Mouse (Mus musculus): ENCODE results near the gene Gm49383. TPM values are rescaled to one million over a fixed set of nuclear protein-coding genes. Genes with fewer than 3 reads are reported as not detected.

Gm49383 gene
- 27.5 and 32.5 TPM in 2 replicates for polyA plus RNA-seq (2014; fragmentation: Nextera tagmentation; extraction: Ambion mirVana)

DNA sequence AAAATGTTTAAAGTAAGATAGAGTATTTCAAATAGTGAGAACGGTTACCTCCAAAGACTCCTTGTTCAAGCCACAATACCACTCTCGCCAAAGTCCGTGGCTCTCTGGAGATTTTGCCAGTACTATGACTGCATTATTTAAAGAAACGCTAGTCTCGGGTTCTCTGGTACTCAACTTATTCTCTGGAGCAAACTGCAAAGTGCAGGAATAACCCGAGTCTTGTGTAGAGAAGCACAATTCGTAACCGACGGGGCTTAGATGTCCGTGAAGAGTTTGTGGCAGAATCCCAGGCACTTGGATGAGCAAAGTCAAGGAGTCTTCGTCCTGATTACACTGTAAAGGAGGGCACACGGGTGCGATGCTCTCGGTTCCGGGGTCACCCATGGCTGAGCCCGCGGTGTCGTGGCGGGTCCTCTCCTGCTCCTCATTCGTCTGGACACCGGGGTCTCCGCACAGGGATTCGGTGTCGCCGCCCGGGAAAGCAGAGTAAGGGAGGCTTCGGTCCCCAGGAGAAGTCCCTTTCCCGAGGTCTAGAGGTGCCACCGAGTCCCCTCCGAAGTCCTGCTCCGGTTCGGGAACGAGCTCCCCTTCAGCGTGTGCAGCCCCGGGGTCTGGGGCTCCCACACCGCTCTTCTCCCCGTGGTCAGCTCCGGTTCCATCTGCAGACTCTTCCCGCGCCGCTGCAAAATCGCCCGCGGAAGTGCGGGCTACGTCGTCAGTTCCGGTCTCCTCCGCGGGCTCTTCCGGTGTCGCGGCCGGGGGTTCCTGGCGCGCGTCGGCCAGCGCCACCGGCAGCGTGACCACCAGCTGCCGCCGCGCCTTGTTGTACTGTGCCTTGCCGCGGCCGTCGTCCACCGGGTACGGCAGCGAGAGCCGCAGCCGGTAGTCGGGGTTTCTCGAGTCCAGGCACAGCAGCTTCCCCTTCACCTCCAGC is at the start of gene Gm49383:
Gene Gm49383 (minus strand): TSS at position 661 of the 934 bp plus-strand sequence.
- peak; percentile 74 for ATAC-seq (replicated peaks; ENCODE audit: low FRiP score, low TSS enrichment, low read depth)
- Histone ChIP-seq H3K9me3 (ENCODE audit: control insufficient read depth, low read length) (no peaks in the 10 kb centered on the region), H3K9ac (ENCODE audit: low read length) (peak within 1 kb of the TSS; percentile 84), H3K27me3 (replicated peaks; ENCODE audit: control insufficient read depth, insufficient read depth, low read length) (no peaks in the 10 kb centered on the region), H3K27ac (ENCODE audit: low read depth) (peak within 1 kb of the TSS; percentile 78), H3K4me2 (ENCODE audit: low read length) (peak within 1 kb of the TSS; percentile 86), H3K36me3 (ENCODE audit: control insufficient read depth, insufficient read depth, low read length) (peaks cover 30% of the 10 kb centered on the region), H3K4me3 (ENCODE audit: low read depth, low read length) (peak within 1 kb of the TSS; percentile 98), H3K4me1 (replicated peaks; ENCODE audit: control insufficient read depth, insufficient read depth, low read length) (peaks cover 4% of the 10 kb centered on the region; the same call in 1 of the 2 replicates)
- DNase-seq (ENCODE audit: low spot score): peak; percentile 86
- WGBS: under 1% methylated on average over 75 of the region's 75 CpGs

DNA sequence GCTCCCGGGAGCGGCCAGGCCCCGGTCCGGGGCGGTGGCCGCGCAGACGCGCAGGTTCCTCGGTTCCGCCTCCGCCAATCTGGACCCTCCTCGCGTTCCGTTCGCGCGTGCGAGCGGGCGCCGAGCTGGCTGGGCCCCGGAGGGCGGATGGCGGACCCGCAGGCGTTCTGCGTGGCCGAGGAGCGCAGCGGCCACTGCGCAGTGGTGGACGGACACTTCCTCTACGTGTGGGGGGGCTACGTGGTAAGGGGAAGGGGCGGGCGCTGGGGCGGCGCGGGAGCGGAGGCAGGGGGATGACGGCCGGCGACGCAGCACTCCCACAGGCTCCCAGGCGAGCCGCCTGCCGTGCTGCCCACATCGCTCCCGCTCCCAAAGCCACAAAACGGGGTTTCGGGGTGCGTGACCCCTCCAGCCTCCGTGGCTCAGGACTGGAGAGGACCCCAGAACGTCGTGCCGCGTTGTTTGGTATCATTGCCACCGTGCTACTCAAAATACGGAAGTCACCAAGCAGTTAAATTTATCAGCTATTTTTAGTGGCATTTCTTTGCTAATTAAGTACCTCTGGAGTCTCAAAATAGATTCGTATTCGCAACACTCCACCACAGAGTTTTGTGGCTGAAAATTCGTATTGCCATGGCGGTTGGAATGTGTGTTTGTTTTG is 45.0 kb upstream of the Gm49383 start:
- ATAC-seq (replicated peaks; ENCODE audit: low FRiP score, low TSS enrichment, low read depth) (peak; percentile 93), DNase-seq (ENCODE audit: low spot score) (peak; percentile 84)
- Histone ChIP-seq H3K27ac (ENCODE audit: low read depth) (peak overlapping the region; percentile 72), H3K9ac (ENCODE audit: low read length) (peak overlapping the region; percentile 62), H3K36me3 (ENCODE audit: control insufficient read depth, insufficient read depth, low read length) (no peaks in the 10 kb centered on the region), H3K4me2 (ENCODE audit: low read length) (peak overlapping the region; percentile 56), H3K4me1 (replicated peaks; ENCODE audit: control insufficient read depth, insufficient read depth, low read length) (peaks cover 5% of the 10 kb centered on the region), H3K4me3 (ENCODE audit: low read depth, low read length) (peak overlapping the region; percentile 61), H3K27me3 (replicated peaks; ENCODE audit: control insufficient read depth, insufficient read depth, low read length) (no peaks in the 10 kb centered on the region), H3K9me3 (ENCODE audit: control insufficient read depth, low read length) (no peaks in the 10 kb centered on the region)
- WGBS: under 1% methylated on average over 64 of the region's 64 CpGs

DNA sequence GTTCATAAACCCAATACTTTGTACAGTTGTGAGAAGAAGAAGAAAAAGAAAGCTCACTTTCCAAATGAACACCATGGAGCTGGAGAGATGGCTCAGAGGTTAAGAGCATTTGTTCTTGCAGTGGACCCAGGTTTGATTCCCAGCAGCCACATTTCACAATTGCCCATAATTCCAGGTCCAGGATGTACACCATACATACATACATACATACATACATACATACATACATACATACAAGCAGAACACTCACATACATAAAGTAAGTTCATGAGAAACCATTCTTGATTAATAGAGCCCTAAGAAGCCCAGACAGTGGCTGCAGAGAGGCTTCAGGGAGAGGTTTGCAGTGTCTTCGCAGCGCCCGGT is 44.5 kb upstream of the Gm49383 start:
- peaks cover 5% of the 10 kb centered on the region for H3K4me1 ChIP-seq (replicated peaks; ENCODE audit: control insufficient read depth, insufficient read depth, low read length)
- peak; percentile 53 for DNase-seq (ENCODE audit: low spot score)
- H3K36me3 ChIP-seq (ENCODE audit: control insufficient read depth, insufficient read depth, low read length): no peaks in the 10 kb centered on the region
- H3K9me3 ChIP-seq (ENCODE audit: control insufficient read depth, low read length): no peaks in the 10 kb centered on the region
- peak overlapping the region; percentile 61 for H3K4me3 ChIP-seq (ENCODE audit: low read depth, low read length)
- peak overlapping the region; percentile 72 for H3K27ac ChIP-seq (ENCODE audit: low read depth)
- ATAC-seq (replicated peaks; ENCODE audit: low FRiP score, low TSS enrichment, low read depth): no peak
- peak overlapping the region; percentile 56 for H3K4me2 ChIP-seq (ENCODE audit: low read length)
- no peaks in the 10 kb centered on the region for H3K27me3 ChIP-seq (replicated peaks; ENCODE audit: control insufficient read depth, insufficient read depth, low read length)
- 0% methylated on average over 3 of the region's 3 CpGs for WGBS
- H3K9ac ChIP-seq (ENCODE audit: low read length): peak overlapping the region; percentile 62

DNA sequence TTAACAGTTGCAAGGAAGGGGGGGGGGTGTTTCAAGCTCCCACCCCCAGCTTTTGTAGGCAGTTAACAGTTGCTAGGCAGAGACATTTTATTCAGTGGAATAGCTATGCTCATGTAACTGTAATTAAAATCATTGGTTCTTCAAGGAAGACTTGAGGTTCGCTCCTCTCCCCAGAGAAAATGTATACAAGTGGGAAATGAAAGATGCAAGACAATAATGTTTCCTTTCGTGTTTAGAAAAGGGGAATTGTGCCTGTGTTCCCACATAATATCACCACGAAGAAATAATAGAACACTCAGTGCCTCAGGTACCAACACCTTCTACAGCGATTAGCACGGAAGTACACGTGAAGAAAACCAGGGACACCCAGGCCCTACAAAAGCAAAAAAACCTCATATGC is 44.0 kb upstream of the Gm49383 start, which contains the start of gene Klhdc1:
Gene Klhdc1 (plus strand): TSS at position 301 of the 400 bp plus-strand sequence.
- peak within 1 kb of the TSS; percentile 56 for H3K4me2 ChIP-seq (ENCODE audit: low read length)
- H3K4me3 ChIP-seq (ENCODE audit: low read depth, low read length): peak within 1 kb of the TSS; percentile 61
- H3K27ac ChIP-seq (ENCODE audit: low read depth): peak within 1 kb of the TSS; percentile 72
- DNase-seq (ENCODE audit: low spot score): no peak
- H3K27me3 ChIP-seq (replicated peaks; ENCODE audit: control insufficient read depth, insufficient read depth, low read length): no peaks in the 10 kb centered on the region
- H3K9me3 ChIP-seq (ENCODE audit: control insufficient read depth, low read length): no peaks in the 10 kb centered on the region
- no peak for ATAC-seq (replicated peaks; ENCODE audit: low FRiP score, low TSS enrichment, low read depth)
- H3K9ac ChIP-seq (ENCODE audit: low read length): peak within 1 kb of the TSS; percentile 62
- WGBS: 70% methylated on average over 6 of the region's 6 CpGs
- peaks cover 5% of the 10 kb centered on the region for H3K4me1 ChIP-seq (replicated peaks; ENCODE audit: control insufficient read depth, insufficient read depth, low read length)
- no peaks in the 10 kb centered on the region for H3K36me3 ChIP-seq (ENCODE audit: control insufficient read depth, insufficient read depth, low read length)

DNA sequence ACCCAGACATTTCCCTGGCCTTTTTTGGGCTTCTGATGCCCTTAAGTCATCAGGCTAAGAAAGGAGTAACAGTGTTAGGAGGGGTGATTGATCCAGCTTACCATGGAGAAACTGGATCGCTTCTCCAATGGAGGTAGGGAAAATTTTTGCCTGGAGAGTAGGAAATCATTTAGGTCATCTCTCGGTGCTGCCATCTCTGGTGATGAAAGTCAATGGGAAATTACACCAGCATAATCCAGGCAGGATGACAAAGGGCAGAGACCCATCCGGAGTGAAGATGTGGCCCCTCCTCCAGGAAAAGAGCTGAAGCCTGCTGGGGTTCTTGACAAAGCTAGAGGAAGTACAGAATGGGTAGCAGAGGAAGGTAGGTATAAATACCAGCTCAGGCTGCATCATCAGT is 41.4 kb upstream of the Gm49383 start:
- DNase-seq (ENCODE audit: low spot score) (no peak), ATAC-seq (replicated peaks; ENCODE audit: low FRiP score, low TSS enrichment, low read depth) (no peak)
- peaks cover 5% of the 10 kb centered on the region for H3K4me1 ChIP-seq (replicated peaks; ENCODE audit: control insufficient read depth, insufficient read depth, low read length)
- H3K27me3 ChIP-seq (replicated peaks; ENCODE audit: control insufficient read depth, insufficient read depth, low read length): no peaks in the 10 kb centered on the region
- no peak overlapping the region for H3K27ac ChIP-seq (ENCODE audit: low read depth)
- no peaks in the 10 kb centered on the region for H3K9me3 ChIP-seq (ENCODE audit: control insufficient read depth, low read length)
- H3K4me3 ChIP-seq (ENCODE audit: low read depth, low read length): no peak overlapping the region
- 33% methylated on average over 3 of the region's 3 CpGs for WGBS
- no peak overlapping the region for H3K9ac ChIP-seq (ENCODE audit: low read length)
- H3K4me2 ChIP-seq (ENCODE audit: low read length): no peak overlapping the region
- no peaks in the 10 kb centered on the region for H3K36me3 ChIP-seq (ENCODE audit: control insufficient read depth, insufficient read depth, low read length)

DNA sequence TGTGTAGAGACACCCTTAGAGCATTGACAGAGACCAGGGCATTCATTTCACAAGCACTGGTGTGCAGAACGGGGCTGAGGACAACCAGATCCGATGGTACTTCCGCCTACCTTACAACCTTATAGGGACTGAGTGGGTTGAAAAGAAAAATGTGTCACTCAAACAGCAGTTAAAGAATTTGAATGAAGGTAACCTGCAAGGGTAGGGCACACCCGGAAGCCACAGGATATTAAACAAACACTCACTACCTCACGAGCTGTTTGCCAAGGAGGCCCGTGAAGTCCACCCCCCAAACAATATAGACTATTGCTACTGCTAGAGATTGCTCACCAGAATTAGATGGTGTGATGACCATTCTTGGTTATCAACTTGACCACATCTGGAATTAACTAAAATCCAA is 38.9 kb upstream of the Gm49383 start:
- H3K4me1 ChIP-seq (replicated peaks; ENCODE audit: control insufficient read depth, insufficient read depth, low read length): peaks cover under 1% of the 10 kb centered on the region
- no peaks in the 10 kb centered on the region for H3K9me3 ChIP-seq (ENCODE audit: control insufficient read depth, low read length)
- H3K4me2 ChIP-seq (ENCODE audit: low read length): no peak overlapping the region
- DNase-seq (ENCODE audit: low spot score): no peak
- H3K36me3 ChIP-seq (ENCODE audit: control insufficient read depth, insufficient read depth, low read length): no peaks in the 10 kb centered on the region
- ATAC-seq (replicated peaks; ENCODE audit: low FRiP score, low TSS enrichment, low read depth): no peak
- H3K27me3 ChIP-seq (replicated peaks; ENCODE audit: control insufficient read depth, insufficient read depth, low read length): no peaks in the 10 kb centered on the region
- no peak overlapping the region for H3K27ac ChIP-seq (ENCODE audit: low read depth)
- WGBS: 74% methylated on average over 6 of the region's 6 CpGs
- H3K4me3 ChIP-seq (ENCODE audit: low read depth, low read length): no peak overlapping the region
- no peak overlapping the region for H3K9ac ChIP-seq (ENCODE audit: low read length)

DNA sequence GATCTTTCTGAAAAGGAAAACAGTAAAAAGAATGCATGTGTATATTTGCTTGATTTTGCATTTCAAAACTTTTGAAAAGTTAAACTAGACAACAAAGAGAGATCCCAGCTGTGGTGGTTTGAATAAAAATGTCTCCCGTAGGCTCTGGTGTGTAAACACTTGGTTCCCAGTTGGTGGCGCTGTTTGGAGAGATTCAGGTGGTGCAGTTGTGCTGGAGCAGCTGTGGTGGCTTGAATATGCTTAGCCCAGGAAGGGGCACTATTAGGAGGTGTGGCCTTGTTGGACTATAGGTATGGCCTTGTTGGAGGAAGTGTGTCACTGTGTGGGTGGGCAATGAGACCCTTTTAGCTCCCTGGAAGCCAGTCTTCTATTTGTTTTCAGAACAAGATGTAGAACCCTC is 32.3 kb upstream of the Gm49383 start:
- peaks cover 5% of the 10 kb centered on the region for H3K36me3 ChIP-seq (ENCODE audit: control insufficient read depth, insufficient read depth, low read length)
- H3K27ac ChIP-seq (ENCODE audit: low read depth): no peak overlapping the region
- H3K27me3 ChIP-seq (replicated peaks; ENCODE audit: control insufficient read depth, insufficient read depth, low read length): no peaks in the 10 kb centered on the region
- no peak for DNase-seq (ENCODE audit: low spot score)
- ATAC-seq (replicated peaks; ENCODE audit: low FRiP score, low TSS enrichment, low read depth): no peak
- no peaks in the 10 kb centered on the region for H3K9me3 ChIP-seq (ENCODE audit: control insufficient read depth, low read length)
- H3K4me2 ChIP-seq (ENCODE audit: low read length): no peak overlapping the region
- H3K4me1 ChIP-seq (replicated peaks; ENCODE audit: control insufficient read depth, insufficient read depth, low read length): no peaks in the 10 kb centered on the region
- no peak overlapping the region for H3K9ac ChIP-seq (ENCODE audit: low read length)
- H3K4me3 ChIP-seq (ENCODE audit: low read depth, low read length): no peak overlapping the region
- WGBS: 64% methylated on average over 2 of the region's 2 CpGs

DNA sequence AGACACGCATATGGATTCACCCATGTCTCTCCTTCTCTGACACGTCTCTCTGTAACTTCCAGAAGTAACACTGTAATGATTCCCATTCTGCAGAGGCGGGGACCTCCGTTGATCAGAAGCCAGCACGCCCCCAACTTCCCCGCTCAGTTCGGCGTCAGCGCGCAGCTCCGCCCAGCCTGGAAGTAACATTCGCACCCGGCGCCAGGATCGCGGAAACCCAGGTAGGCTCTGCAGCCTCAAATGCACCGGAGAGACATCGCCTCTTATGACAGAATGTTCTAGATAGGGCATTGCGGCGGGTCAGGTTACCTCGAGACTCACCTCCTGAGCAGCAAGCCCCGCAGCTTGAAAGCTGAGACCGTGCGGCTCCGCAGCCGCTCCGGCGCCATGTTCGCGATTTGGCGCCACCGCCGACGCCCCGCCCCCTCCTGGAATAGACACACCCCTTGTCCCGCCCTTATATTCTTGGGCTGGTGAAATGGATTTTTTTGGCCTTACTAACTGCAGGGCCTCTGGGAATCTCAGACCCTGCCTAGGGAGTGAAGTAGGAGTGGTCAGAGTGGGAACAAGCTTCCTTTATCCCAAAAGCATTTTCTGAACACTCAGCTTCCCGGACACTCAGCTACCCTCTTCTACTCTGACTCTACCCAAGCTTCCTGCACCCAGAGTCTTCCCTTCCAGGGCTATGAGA is 31.0 kb upstream of the Gm49383 start, which contains the start of gene Pole2:
Gene Pole2 (minus strand): TSS at position 420 of the 691 bp plus-strand sequence.
- H3K9me3 ChIP-seq (ENCODE audit: control insufficient read depth, low read length): no peaks in the 10 kb centered on the region
- H3K4me1 ChIP-seq (replicated peaks; ENCODE audit: control insufficient read depth, insufficient read depth, low read length): no peaks in the 10 kb centered on the region
- peaks cover 15% of the 10 kb centered on the region for H3K36me3 ChIP-seq (ENCODE audit: control insufficient read depth, insufficient read depth, low read length)
- under 1% methylated on average over 37 of the region's 37 CpGs for WGBS
- DNase-seq (ENCODE audit: low spot score): peak; percentile 98
- ATAC-seq (replicated peaks; ENCODE audit: low FRiP score, low TSS enrichment, low read depth): peak; percentile 96
- peak within 1 kb of the TSS; percentile 58 for H3K9ac ChIP-seq (ENCODE audit: low read length)
- peak within 1 kb of the TSS; percentile 67 for H3K4me2 ChIP-seq (ENCODE audit: low read length)
- H3K4me3 ChIP-seq (ENCODE audit: low read depth, low read length): peak within 1 kb of the TSS; percentile 63
- peak within 1 kb of the TSS; percentile 89 for H3K27ac ChIP-seq (ENCODE audit: low read depth)
- H3K27me3 ChIP-seq (replicated peaks; ENCODE audit: control insufficient read depth, insufficient read depth, low read length): no peaks in the 10 kb centered on the region

Measured in intestine, embryonic 14.5 days (tissue).